Mouse (Mus musculus) liver, postnatal 0 days (tissue): ENCODE results near the gene Cask. TPM values are rescaled to one million over a fixed set of nuclear protein-coding genes. Genes with fewer than 3 reads are reported as not detected.

ENCODE experiments used
- ATAC-seq: fragments of 200-750 bp; cut with Nextera tagmentation; 2 replicates; pipeline ENCODE4 v1.8.0; 2017; ENCODE audit warnings: mild to moderate bottlenecking, moderate library complexity
- DNase-seq: peaks from one replicate; pipeline ENCODE4 v3.0.0-alpha.2; 2016
- H3K27ac ChIP-seq: fragments of 300-500 bp; sonication (generic); 2 replicates; pipeline ENCODE4 v1.5.1; 2014; ENCODE audit warnings: antibody characterized with exemption, moderate library complexity, mild to moderate bottlenecking, low read depth
- H3K27me3 ChIP-seq: fragments of 300-500 bp; sonication (generic); 2 replicates; pipeline ENCODE4 v1.6.1; 2014; ENCODE audit warnings: low read length, control low read depth, mixed read lengths; ENCODE audit not compliant: insufficient read depth
- H3K36me3 ChIP-seq: fragments of 300-500 bp; sonication (generic); replicated peaks from 2 replicates; pipeline ENCODE4 v1.6.1; 2014; ENCODE audit warnings: mild to moderate bottlenecking, control low read depth, low read length, moderate library complexity, mixed read lengths; ENCODE audit not compliant: insufficient read depth
- H3K4me1 ChIP-seq: fragments of 300-500 bp; sonication (generic); 2 replicates; pipeline ENCODE4 v1.6.1; 2014; ENCODE audit warnings: antibody characterized with exemption, mild to moderate bottlenecking, control low read depth; ENCODE audit not compliant: insufficient read depth
- H3K4me2 ChIP-seq: fragments of 300-500 bp; sonication (generic); 2 replicates; pipeline ENCODE4 v1.6.1; 2014; ENCODE audit warnings: low read depth, mild to moderate bottlenecking, low read length, moderate library complexity, mixed read lengths
- H3K4me3 ChIP-seq: fragments of 300-500 bp; sonication (generic); 2 replicates; pipeline ENCODE4 v1.5.1; 2014; ENCODE audit warnings: low read depth, low read length
- H3K9ac ChIP-seq: fragments of 300-500 bp; sonication (generic); replicated peaks from 2 replicates; pipeline ENCODE4 v1.6.1; 2014; ENCODE audit warnings: mild to moderate bottlenecking, moderate library complexity
- H3K9me3 ChIP-seq: fragments of 300-500 bp; sonication (generic); 2 replicates; pipeline ENCODE4 v1.6.1; 2016; ENCODE audit warnings: mild to moderate bottlenecking, control low read depth, low read length, mixed read lengths
- CTCF ChIP-seq: sonication (generic); IDR thresholded peaks from 2 replicates; pipeline ENCODE4 v1.5.1; 2016; ENCODE audit warnings: antibody characterized with exemption, low read depth
- EP300 ChIP-seq: IDR thresholded peaks from 2 replicates; pipeline ENCODE4 v1.6.1; 2016; ENCODE audit warnings: antibody characterized with exemption, low read depth, mild to moderate bottlenecking
- WGBS: fragments of 180-500 bp; shearing (Covaris S2); extraction: QIAGEN DNeasy Blood & Tissue Kit; methylation state at CpG from one replicate; pipeline ENCODE4 v1.1.7; 2014; ENCODE audit not compliant: insufficient replicate concordance; 5-methylcytosine and 5-hydroxymethylcytosine counted together
- polyA plus RNA-seq: library from polyadenylated mRNA; unstranded; fragments of >200 nt; fragmentation: Nextera tagmentation; extraction: Ambion mirVana; gene quantifications from 2 replicates; pipeline ENCODE4 v1.2.1, GENCODE M21; 2015

The Cask gene
- polyA plus RNA-seq, 1 experiment from 2014 or later = 1.9 TPM

DNA sequence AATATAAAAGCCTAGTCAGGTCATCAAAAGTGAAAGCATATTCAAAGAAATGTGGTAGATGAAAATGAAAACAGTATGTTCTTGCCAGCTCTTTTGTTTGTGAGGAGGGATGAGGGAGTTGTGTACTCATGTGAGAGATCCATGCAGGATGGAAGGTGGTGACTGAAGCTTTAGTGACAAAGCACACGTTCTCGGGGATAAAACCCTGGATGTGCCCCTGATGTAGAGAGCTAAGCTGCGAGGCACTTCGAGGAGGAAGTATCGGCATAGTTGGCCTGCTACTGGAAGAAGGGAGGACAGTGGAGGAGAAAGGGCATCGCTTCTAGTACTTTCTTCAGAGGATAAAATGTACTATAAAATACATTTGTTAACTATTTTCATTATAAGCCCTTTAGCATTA, 195.3 kb downstream of the Cask start:
- H3K4me1 ChIP-seq = no peaks in the 10 kb centered on the region
- TF ChIP-seq CTCF (no peak), EP300 (no peak)
- H3K4me2 ChIP-seq = peak overlapping the region; percentile 62
- DNase-seq (no peak), ATAC-seq (no peak)
- 45% methylated on average over 6 of the region's 6 CpGs for WGBS
- H3K9ac ChIP-seq = no peak overlapping the region
- H3K36me3 ChIP-seq = no peaks in the 10 kb centered on the region
- peak overlapping the region; percentile 69 for H3K27ac ChIP-seq
- H3K27me3 ChIP-seq = no peaks in the 10 kb centered on the region
- H3K9me3 ChIP-seq = no peaks in the 10 kb centered on the region
- no peak overlapping the region for H3K4me3 ChIP-seq

- Histone ChIP-seq H3K9me3 (no peaks in the 10 kb centered on the region), H3K27ac (peak overlapping the region; percentile 75), H3K4me2 (peak overlapping the region; percentile 62; the same call in 1 of the 2 replicates), H3K4me1 (no peaks in the 10 kb centered on the region), H3K27me3 (no peaks in the 10 kb centered on the region), H3K36me3 (no peaks in the 10 kb centered on the region), H3K9ac (no peak overlapping the region), H3K4me3 (no peak overlapping the region)
- peak; percentile 13 for DNase-seq
- TF ChIP-seq EP300 = no peak
- no peak for TF ChIP-seq CTCF
- WGBS = 47% methylated on average over 3 of the region's 3 CpGs
- peak; percentile 57; the same call in 1 of the 2 replicates for ATAC-seq
Measured at GRCm38 (mm10) chrX:13655005-13655421, 196.2 kb downstream of the Cask start.

DNA sequence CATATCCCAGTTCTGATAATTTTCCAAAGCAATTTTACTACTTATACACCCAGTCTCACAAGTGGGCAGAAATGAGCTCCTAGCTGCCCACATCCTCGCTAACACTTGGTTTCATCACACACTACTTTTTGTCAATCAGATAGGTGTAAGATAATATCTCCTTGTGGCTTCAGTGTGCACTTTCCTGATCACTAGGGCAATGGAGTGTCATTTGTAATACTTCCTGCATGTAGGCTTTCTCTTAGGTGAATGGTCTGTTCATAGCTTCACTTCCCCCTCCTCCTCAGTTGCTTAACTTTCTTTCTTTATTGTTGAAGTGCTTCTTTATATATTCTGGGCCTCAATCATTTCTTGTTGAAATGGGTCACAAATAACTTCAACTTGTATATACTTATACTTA, 198.9 kb downstream of the Cask start:
- 52% methylated on average over 1 of the region's 1 CpGs for WGBS
- Histone ChIP-seq H3K4me2 (no peak overlapping the region), H3K36me3 (no peaks in the 10 kb centered on the region), H3K4me1 (no peaks in the 10 kb centered on the region), H3K9me3 (no peaks in the 10 kb centered on the region), H3K27me3 (no peaks in the 10 kb centered on the region), H3K9ac (no peak overlapping the region), H3K27ac (no peak overlapping the region), H3K4me3 (no peak overlapping the region)
- TF ChIP-seq EP300 (no peak), CTCF (no peak)
- no peak for DNase-seq
- no peak for ATAC-seq

DNA sequence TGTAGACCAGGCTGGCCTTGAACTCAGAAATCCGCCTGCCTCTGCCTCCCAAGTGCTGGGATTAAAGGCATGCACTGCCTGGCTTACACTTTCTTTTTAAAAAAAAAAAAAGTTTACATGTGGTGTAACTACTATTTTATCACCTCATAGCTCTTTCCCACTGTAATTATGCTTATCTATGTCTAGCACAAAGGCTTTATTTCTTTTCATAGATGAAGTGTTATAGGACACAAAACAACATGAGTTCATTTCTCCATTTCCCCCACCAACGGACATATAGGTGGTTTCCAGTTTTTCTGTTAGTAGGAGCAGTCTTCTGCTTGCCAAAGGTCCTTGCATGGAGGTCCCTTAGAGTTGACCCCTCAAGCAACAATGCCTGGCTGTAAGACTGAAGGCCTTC, 199.3 kb downstream of the Cask start:
- no peak overlapping the region for H3K4me2 ChIP-seq
- H3K36me3 ChIP-seq = no peaks in the 10 kb centered on the region
- ATAC-seq = no peak
- H3K4me3 ChIP-seq = no peak overlapping the region
- WGBS = 58% methylated on average over 2 of the region's 2 CpGs
- H3K9ac ChIP-seq = no peak overlapping the region
- no peaks in the 10 kb centered on the region for H3K4me1 ChIP-seq
- H3K27me3 ChIP-seq = no peaks in the 10 kb centered on the region
- no peak for DNase-seq
- H3K9me3 ChIP-seq = no peaks in the 10 kb centered on the region
- no peak overlapping the region for H3K27ac ChIP-seq
- TF ChIP-seq CTCF = no peak
- TF ChIP-seq EP300 = no peak

DNA sequence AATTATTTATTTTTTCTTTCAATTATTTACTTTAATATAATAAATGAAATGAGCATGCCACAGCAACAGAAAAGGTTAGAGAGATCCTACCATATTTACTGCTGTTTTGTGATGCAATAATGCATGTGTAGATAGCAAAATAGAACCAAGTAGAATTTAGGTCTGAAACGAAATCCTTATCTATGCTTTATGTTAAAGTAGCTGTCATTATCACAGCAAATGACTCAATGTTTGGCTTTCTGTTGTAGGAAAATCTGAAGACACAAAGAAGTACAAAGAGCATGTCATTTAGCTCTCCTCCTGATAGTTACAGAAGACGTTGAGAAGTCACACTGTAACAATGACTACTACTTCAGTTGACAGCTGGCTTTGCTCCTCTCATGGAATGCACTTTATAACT, 212.3 kb downstream of the Cask start:
- Histone ChIP-seq H3K27ac (no peak overlapping the region), H3K9me3 (no peaks in the 10 kb centered on the region), H3K4me3 (no peak overlapping the region), H3K9ac (no peak overlapping the region), H3K27me3 (no peaks in the 10 kb centered on the region), H3K4me2 (no peak overlapping the region), H3K4me1 (no peaks in the 10 kb centered on the region), H3K36me3 (no peaks in the 10 kb centered on the region)
- TF ChIP-seq EP300 = no peak
- no peak for TF ChIP-seq CTCF
- no peak for DNase-seq
- WGBS = 49% methylated on average over 2 of the region's 2 CpGs
- ATAC-seq = no peak

GRCm38 (mm10) chrX:13636398-13636797, 214.8 kb downstream of the Cask start:
- TF ChIP-seq EP300 = no peak
- no peak for TF ChIP-seq CTCF
- no peak for ATAC-seq
- 69% methylated on average over 1 of the region's 1 CpGs for WGBS

DNA sequence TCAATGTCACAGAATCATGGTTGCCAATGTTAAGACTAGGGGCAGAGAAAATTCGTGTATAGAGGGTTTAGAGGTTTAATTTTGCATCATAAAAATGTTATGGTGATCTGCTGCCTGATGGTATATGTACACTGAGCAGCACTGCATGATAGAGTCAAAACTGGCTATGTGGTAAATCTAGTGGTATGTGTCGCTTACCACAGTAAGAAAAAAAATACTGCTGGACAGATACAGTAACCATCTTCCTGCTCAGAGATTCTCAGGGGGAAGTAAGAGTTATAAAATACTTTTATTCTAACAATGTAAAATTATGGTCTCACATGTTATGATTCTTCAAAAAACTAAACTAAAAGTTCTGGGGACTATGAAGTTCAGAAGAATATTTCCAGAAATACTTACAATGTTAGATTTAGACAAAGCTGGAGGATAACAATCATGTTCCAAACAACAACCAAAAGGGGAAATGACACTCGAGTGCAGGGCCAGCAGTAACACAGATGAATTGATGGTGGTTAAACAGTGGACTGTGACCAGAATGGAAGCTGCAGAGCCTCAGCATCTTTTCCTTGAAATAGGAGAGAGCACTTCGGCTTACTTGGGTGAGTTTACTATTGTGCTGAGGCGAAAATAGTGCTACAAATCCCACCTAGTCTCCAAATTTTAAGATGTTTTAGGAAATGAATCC, 219.4 kb downstream of the Cask start, which contains the start of gene Gpr34:
Gene Gpr34, plus strand, starts transcription at position 491 of the 685 bp plus-strand sequence.
- H3K36me3 ChIP-seq = no peaks in the 10 kb centered on the region
- H3K9ac ChIP-seq = no peak within 1 kb of the TSS
- H3K27me3 ChIP-seq = no peaks in the 10 kb centered on the region
- ATAC-seq (no peak), DNase-seq (no peak)
- H3K27ac ChIP-seq = no peak within 1 kb of the TSS
- no peaks in the 10 kb centered on the region for H3K4me1 ChIP-seq
- no peak within 1 kb of the TSS for H3K4me3 ChIP-seq
- WGBS = 38% methylated on average over 5 of the region's 5 CpGs
- no peak within 1 kb of the TSS for H3K4me2 ChIP-seq
- no peaks in the 10 kb centered on the region for H3K9me3 ChIP-seq
- TF ChIP-seq EP300 (no peak), CTCF (no peak)

More at GRCm38 (mm10) chrX:13636398-13636797, 214.8 kb downstream of the Cask start:
- Histone ChIP-seq H3K36me3 (no peaks in the 10 kb centered on the region), H3K9me3 (no peaks in the 10 kb centered on the region), H3K4me1 (no peaks in the 10 kb centered on the region), H3K4me2 (no peak overlapping the region), H3K9ac (no peak overlapping the region), H3K4me3 (no peak overlapping the region), H3K27ac (no peak overlapping the region), H3K27me3 (no peaks in the 10 kb centered on the region)
- DNase-seq = no peak
